Mouse (Mus musculus) hindbrain, embryonic 16.5 days (tissue): ENCODE measurements around the gene Hykk. TPM values are rescaled to one million over a fixed set of nuclear protein-coding genes. Genes with fewer than 3 reads are reported as not detected.

Experiments used
- ATAC-seq: fragments of 200-750 bp; cut with Nextera tagmentation; 2 replicates; pipeline ENCODE4 v1.8.0; 2017; ENCODE audit warnings: moderate TSS enrichment, moderate library complexity
- H3K27ac ChIP-seq: fragments of 300-500 bp; sonication (generic); 2 replicates; pipeline ENCODE4 v1.5.1; 2014; ENCODE audit warnings: low read depth, mild to moderate bottlenecking, control low read depth, low read length, moderate library complexity
- H3K27me3 ChIP-seq: fragments of 300-500 bp; sonication (generic); replicated peaks from 2 replicates; pipeline ENCODE4 v1.6.1; 2014; ENCODE audit warnings: low read length; ENCODE audit not compliant: control insufficient read depth, insufficient read depth
- H3K36me3 ChIP-seq: fragments of 300-500 bp; sonication (generic); 2 replicates; pipeline ENCODE4 v1.6.1; 2014; ENCODE audit warnings: mild to moderate bottlenecking, low read length, moderate library complexity, mixed read lengths; ENCODE audit not compliant: control insufficient read depth, insufficient read depth
- H3K4me1 ChIP-seq: fragments of 300-500 bp; sonication (generic); 2 replicates; pipeline ENCODE4 v1.6.1; 2014; ENCODE audit warnings: low read depth, low read length; ENCODE audit not compliant: control insufficient read depth, insufficient read depth
- H3K4me2 ChIP-seq: fragments of 300-500 bp; sonication (generic); 2 replicates; pipeline ENCODE4 v1.6.1; 2014; ENCODE audit warnings: mild to moderate bottlenecking, low read length, control low read depth, moderate library complexity
- H3K4me3 ChIP-seq: fragments of 300-500 bp; sonication (generic); 2 replicates; pipeline ENCODE4 v1.5.1; 2014; ENCODE audit warnings: mild to moderate bottlenecking, low read length, control low read depth, moderate library complexity
- H3K9ac ChIP-seq: fragments of 300-500 bp; sonication (generic); 2 replicates; pipeline ENCODE4 v1.6.1; 2014; ENCODE audit warnings: low read depth, mild to moderate bottlenecking, control low read depth, low read length, moderate library complexity
- H3K9me3 ChIP-seq: fragments of 300-500 bp; sonication (generic); 2 replicates; pipeline ENCODE4 v1.6.1; 2014; ENCODE audit warnings: mild to moderate bottlenecking, low read length, moderate library complexity; ENCODE audit not compliant: control insufficient read depth
- WGBS: fragments of 180-500 bp; shearing (Covaris S2); extraction: QIAGEN DNeasy Blood & Tissue Kit; methylation state at CpG from one replicate; pipeline ENCODE4 v1.1.7; 2014; 5-methylcytosine and 5-hydroxymethylcytosine counted together
- polyA plus RNA-seq: library from polyadenylated mRNA; unstranded; fragments of >200 nt; fragmentation: Nextera tagmentation; extraction: Ambion mirVana; gene quantifications from 2 replicates; pipeline ENCODE4 v1.2.1, GENCODE M21; 2015

Gene Hykk
- polyA plus RNA-seq = 1.9 and 2.2 TPM in 2 replicates

- Histone ChIP-seq H3K36me3 (no peaks in the 10 kb centered on the region; the same call in 1 of the 2 replicates), H3K4me1 (peaks cover 2% of the 10 kb centered on the region; the same call in 1 of the 2 replicates), H3K9ac (peak within 1 kb of the TSS; percentile 73), H3K27me3 (no peaks in the 10 kb centered on the region), H3K27ac (peak within 1 kb of the TSS; percentile 16), H3K9me3 (no peaks in the 10 kb centered on the region), H3K4me2 (peak within 1 kb of the TSS; percentile 88), H3K4me3 (peak within 1 kb of the TSS; percentile 57)
- WGBS = under 1% methylated on average over 33 of the region's 34 CpGs
- peak; percentile 100 for ATAC-seq
Observed at GRCm38 (mm10) chr9:54917010-54917677, at the start of gene Hykk. Gene Hykk, plus strand, starts transcription at chr9:54917283.

GRCm38 (mm10) chr9:54878759-54879158, 38.3 kb upstream of the Hykk start:
- H3K36me3 ChIP-seq = peaks cover 14% of the 10 kb centered on the region
- WGBS = 91% methylated on average over 1 of the region's 1 CpGs
- no peaks in the 10 kb centered on the region for H3K4me1 ChIP-seq

GRCm38 (mm10) chr9:54892111-54892510, 25.0 kb upstream of the Hykk start:
- H3K27me3 ChIP-seq = no peaks in the 10 kb centered on the region
- no peak overlapping the region for H3K9ac ChIP-seq
- H3K4me2 ChIP-seq = no peak overlapping the region
- H3K36me3 ChIP-seq = peaks cover 22% of the 10 kb centered on the region
- H3K27ac ChIP-seq = no peak overlapping the region
- H3K4me1 ChIP-seq = no peaks in the 10 kb centered on the region
- no peaks in the 10 kb centered on the region for H3K9me3 ChIP-seq
- no peak for ATAC-seq
- WGBS = 87% methylated on average over 4 of the region's 4 CpGs
- H3K4me3 ChIP-seq = no peak overlapping the region

More at GRCm38 (mm10) chr9:54878759-54879158, 38.3 kb upstream of the Hykk start:
- ATAC-seq = no peak
- no peak overlapping the region for H3K9ac ChIP-seq
- no peak overlapping the region for H3K4me2 ChIP-seq
- no peaks in the 10 kb centered on the region for H3K9me3 ChIP-seq
- H3K4me3 ChIP-seq = no peak overlapping the region
- no peak overlapping the region for H3K27ac ChIP-seq
- H3K27me3 ChIP-seq = no peaks in the 10 kb centered on the region

- H3K27me3 ChIP-seq = no peaks in the 10 kb centered on the region
- H3K9ac ChIP-seq = no peak overlapping the region
- no peak overlapping the region for H3K4me2 ChIP-seq
- H3K4me1 ChIP-seq = no peaks in the 10 kb centered on the region
- H3K9me3 ChIP-seq = no peaks in the 10 kb centered on the region
- ATAC-seq = no peak
- WGBS = 94% methylated on average over 3 of the region's 3 CpGs
- H3K4me3 ChIP-seq = no peak overlapping the region
- H3K27ac ChIP-seq = no peak overlapping the region
- peaks cover 18% of the 10 kb centered on the region for H3K36me3 ChIP-seq
Observed at GRCm38 (mm10) chr9:54897097-54897496, 20.0 kb upstream of the Hykk start.

GRCm38 (mm10) chr9:54909446-54909845, 7.6 kb upstream of the Hykk start:
- Histone ChIP-seq H3K27ac (no peak overlapping the region), H3K27me3 (no peaks in the 10 kb centered on the region), H3K9ac (no peak overlapping the region), H3K4me3 (no peak overlapping the region), H3K4me1 (no peaks in the 10 kb centered on the region), H3K36me3 (peaks cover 17% of the 10 kb centered on the region), H3K4me2 (no peak overlapping the region), H3K9me3 (no peaks in the 10 kb centered on the region)
- WGBS = 93% methylated on average over 5 of the region's 5 CpGs
- ATAC-seq = no peak

GRCm38 (mm10) chr9:54915576-54915975, 1.5 kb upstream of the Hykk start:
- Histone ChIP-seq H3K9me3 (no peaks in the 10 kb centered on the region), H3K4me3 (no peak overlapping the region), H3K4me2 (no peak overlapping the region), H3K36me3 (no peaks in the 10 kb centered on the region), H3K27me3 (no peaks in the 10 kb centered on the region), H3K4me1 (peaks cover 2% of the 10 kb centered on the region; the same call in 1 of the 2 replicates), H3K27ac (no peak overlapping the region), H3K9ac (no peak overlapping the region)
- ATAC-seq = no peak
- 77% methylated on average over 7 of the region's 7 CpGs for WGBS

GRCm38 (mm10) chr9:54916401-54916800, 682 bp upstream of the Hykk start:
- WGBS = 76% methylated on average over 8 of the region's 8 CpGs
- Histone ChIP-seq H3K27ac (peak overlapping the region; percentile 16; the same call in 1 of the 2 replicates), H3K4me3 (peak overlapping the region; percentile 57), H3K4me2 (peak overlapping the region; percentile 88), H3K9me3 (no peaks in the 10 kb centered on the region), H3K4me1 (peaks cover 2% of the 10 kb centered on the region; the same call in 1 of the 2 replicates), H3K27me3 (no peaks in the 10 kb centered on the region), H3K36me3 (no peaks in the 10 kb centered on the region), H3K9ac (no peak overlapping the region)
- no peak for ATAC-seq

GRCm38 (mm10) chr9:54918191-54918590, 1.1 kb downstream of the Hykk start:
- Histone ChIP-seq H3K27ac (no peak overlapping the region), H3K4me1 (peaks cover 2% of the 10 kb centered on the region; the same call in 1 of the 2 replicates), H3K27me3 (no peaks in the 10 kb centered on the region), H3K9ac (no peak overlapping the region), H3K4me2 (peak overlapping the region; percentile 88; the same call in 1 of the 2 replicates), H3K9me3 (no peaks in the 10 kb centered on the region; the same call in 1 of the 2 replicates), H3K4me3 (no peak overlapping the region), H3K36me3 (peaks cover 6% of the 10 kb centered on the region)
- WGBS = 79% methylated on average over 2 of the region's 2 CpGs
- no peak for ATAC-seq

- no peak overlapping the region for H3K4me2 ChIP-seq
- ATAC-seq = no peak
- 96% methylated on average over 5 of the region's 5 CpGs for WGBS
- no peaks in the 10 kb centered on the region for H3K27me3 ChIP-seq
- no peak overlapping the region for H3K27ac ChIP-seq
- H3K9ac ChIP-seq = no peak overlapping the region
- H3K36me3 ChIP-seq = peaks cover 6% of the 10 kb centered on the region
- peaks cover 2% of the 10 kb centered on the region; the same call in 1 of the 2 replicates for H3K4me1 ChIP-seq
- H3K4me3 ChIP-seq = no peak overlapping the region
- H3K9me3 ChIP-seq = no peaks in the 10 kb centered on the region; the same call in 1 of the 2 replicates
Observed at GRCm38 (mm10) chr9:54918781-54919180, 1.7 kb downstream of the Hykk start.
